Mouse (Mus musculus) embryonic facial prominence, embryonic 11.5 days (tissue): ENCODE measurements around the gene Mocs2. TPM values are rescaled to one million over a fixed set of nuclear protein-coding genes. Genes with fewer than 3 reads are reported as not detected.

ENCODE experiments used
- ATAC-seq: fragments of 200-750 bp; cut with Nextera tagmentation; replicated peaks from 2 replicates; pipeline ENCODE4 v1.8.0; 2017; ENCODE audit warnings: low read depth; ENCODE audit not compliant: insufficient number of reproducible peaks, low FRiP score, low TSS enrichment
- DNase-seq: peaks from one replicate; pipeline ENCODE4 v3.0.0-alpha.2; 2015; ENCODE audit warnings: low spot score
- H3K27ac ChIP-seq: fragments of 300-500 bp; sonication (generic); replicated peaks from 2 replicates; pipeline ENCODE4 v1.5.1; 2014; ENCODE audit warnings: mild to moderate bottlenecking, low read depth, low read length, control low read depth
- H3K27me3 ChIP-seq: fragments of 300-500 bp; sonication (generic); 2 replicates; pipeline ENCODE4 v1.6.1; 2014; ENCODE audit warnings: mild to moderate bottlenecking, low read length, moderate library complexity, mixed read lengths; ENCODE audit not compliant: control insufficient read depth, insufficient read depth
- H3K36me3 ChIP-seq: fragments of 300-500 bp; sonication (generic); replicated peaks from 2 replicates; pipeline ENCODE4 v1.6.1; 2014; ENCODE audit warnings: low read depth, mild to moderate bottlenecking, low read length, moderate library complexity, mixed read lengths; ENCODE audit not compliant: control insufficient read depth, insufficient read depth
- H3K4me1 ChIP-seq: fragments of 300-500 bp; sonication (generic); 2 replicates; pipeline ENCODE4 v1.6.1; 2014; ENCODE audit warnings: low read length, mixed read lengths; ENCODE audit not compliant: control insufficient read depth, insufficient read depth
- H3K4me2 ChIP-seq: fragments of 300-500 bp; sonication (generic); 2 replicates; pipeline ENCODE4 v1.6.1; 2014; ENCODE audit warnings: low read depth, mild to moderate bottlenecking, control low read depth, low read length, moderate library complexity
- H3K4me3 ChIP-seq: fragments of 300-500 bp; sonication (generic); 2 replicates; pipeline ENCODE4 v1.5.1; 2014; ENCODE audit warnings: low read depth, low read length, control low read depth
- H3K9ac ChIP-seq: fragments of 300-500 bp; sonication (generic); replicated peaks from 2 replicates; pipeline ENCODE4 v1.6.1; 2014; ENCODE audit warnings: mild to moderate bottlenecking, control low read depth, low read length
- H3K9me3 ChIP-seq: fragments of 300-500 bp; sonication (generic); replicated peaks from 2 replicates; pipeline ENCODE4 v1.6.1; 2016; ENCODE audit warnings: mild to moderate bottlenecking, low read length, inconsistent platforms, mixed read lengths; ENCODE audit not compliant: control insufficient read depth
- WGBS: fragments of 180-500 bp; shearing (Covaris S2); extraction: QIAGEN DNeasy Blood & Tissue Kit; methylation state at CpG from one replicate; pipeline ENCODE4 v1.1.7; 2014; 5-methylcytosine and 5-hydroxymethylcytosine counted together
- polyA plus RNA-seq: library from polyadenylated mRNA; unstranded; fragments of >200 nt; fragmentation: Nextera tagmentation; extraction: Ambion mirVana; gene quantifications from 2 replicates; pipeline ENCODE4 v1.2.1, GENCODE M21; 2014

Mocs2 gene
- 81.4 and 90.9 TPM in 2 replicates for polyA plus RNA-seq

GRCm38 (mm10) chr13:114817751-114818360, at the start of gene Mocs2:
TSS of gene Mocs2 (plus strand) at chr13:114818236.
- peak; percentile 97 for ATAC-seq
- Histone ChIP-seq H3K36me3 (no peaks in the 10 kb centered on the region), H3K27ac (no peak within 1 kb of the TSS), H3K4me3 (peak within 1 kb of the TSS; percentile 67), H3K4me1 (no peaks in the 10 kb centered on the region), H3K27me3 (no peaks in the 10 kb centered on the region), H3K9ac (peak within 1 kb of the TSS; percentile 66), H3K9me3 (no peaks in the 10 kb centered on the region), H3K4me2 (peak within 1 kb of the TSS; percentile 74)
- WGBS: under 1% methylated on average over 39 of the region's 39 CpGs
- peak; percentile 96 for DNase-seq

GRCm38 (mm10) chr13:114791511-114791910, 26.5 kb upstream of the Mocs2 start:
- Histone ChIP-seq H3K9ac (no peak overlapping the region), H3K4me2 (no peak overlapping the region), H3K36me3 (no peaks in the 10 kb centered on the region), H3K27me3 (no peaks in the 10 kb centered on the region), H3K9me3 (no peaks in the 10 kb centered on the region), H3K4me1 (no peaks in the 10 kb centered on the region), H3K4me3 (no peak overlapping the region), H3K27ac (no peak overlapping the region)
- peak; percentile 39 for DNase-seq
- WGBS: 84% methylated on average over 1 of the region's 1 CpGs
- ATAC-seq: no peak

GRCm38 (mm10) chr13:114793250-114794030, 24.6 kb upstream of the Mocs2 start:
- DNase-seq (peak; percentile 71), ATAC-seq (0 out of 2 replicates have a peak, but pooled peaks have one; percentile 56)
- H3K9me3 ChIP-seq: no peaks in the 10 kb centered on the region
- H3K27me3 ChIP-seq: no peaks in the 10 kb centered on the region
- no peak overlapping the region for H3K4me3 ChIP-seq
- H3K4me2 ChIP-seq: no peak overlapping the region
- H3K4me1 ChIP-seq: no peaks in the 10 kb centered on the region
- H3K9ac ChIP-seq: no peak overlapping the region
- WGBS: 47% methylated on average over 6 of the region's 6 CpGs
- H3K27ac ChIP-seq: no peak overlapping the region
- H3K36me3 ChIP-seq: no peaks in the 10 kb centered on the region

- Histone ChIP-seq H3K9ac (no peak overlapping the region), H3K9me3 (no peaks in the 10 kb centered on the region), H3K4me1 (no peaks in the 10 kb centered on the region), H3K27ac (no peak overlapping the region), H3K27me3 (no peaks in the 10 kb centered on the region), H3K4me2 (no peak overlapping the region), H3K4me3 (no peak overlapping the region), H3K36me3 (no peaks in the 10 kb centered on the region)
- ATAC-seq (no peak), DNase-seq (no peak)
- WGBS: 87% methylated on average over 3 of the region's 3 CpGs
Measured at GRCm38 (mm10) chr13:114801857-114802256, 16.2 kb upstream of the Mocs2 start.

GRCm38 (mm10) chr13:114802971-114803370, 15.1 kb upstream of the Mocs2 start:
- 88% methylated on average over 2 of the region's 2 CpGs for WGBS
- no peak overlapping the region for H3K4me3 ChIP-seq

GRCm38 (mm10) chr13:114809624-114810210, 8.3 kb upstream of the Mocs2 start:
- ATAC-seq (no peak), DNase-seq (no peak)
- Histone ChIP-seq H3K27ac (no peak overlapping the region), H3K4me2 (no peak overlapping the region), H3K9ac (no peak overlapping the region), H3K4me3 (no peak overlapping the region), H3K36me3 (no peaks in the 10 kb centered on the region), H3K9me3 (no peaks in the 10 kb centered on the region), H3K4me1 (no peaks in the 10 kb centered on the region), H3K27me3 (no peaks in the 10 kb centered on the region)
- 84% methylated on average over 5 of the region's 5 CpGs for WGBS

More at GRCm38 (mm10) chr13:114802971-114803370, 15.1 kb upstream of the Mocs2 start:
- H3K4me1 ChIP-seq: no peaks in the 10 kb centered on the region
- no peak overlapping the region for H3K4me2 ChIP-seq
- H3K9ac ChIP-seq: no peak overlapping the region
- H3K27me3 ChIP-seq: no peaks in the 10 kb centered on the region
- no peak for DNase-seq
- H3K36me3 ChIP-seq: no peaks in the 10 kb centered on the region
- H3K27ac ChIP-seq: no peak overlapping the region
- H3K9me3 ChIP-seq: no peaks in the 10 kb centered on the region
- ATAC-seq: no peak

GRCm38 (mm10) chr13:114818513-114818912, 477 bp downstream of the Mocs2 start:
- DNase-seq (peak; percentile 17), ATAC-seq (peak; percentile 74)
- Histone ChIP-seq H3K36me3 (no peaks in the 10 kb centered on the region), H3K27ac (no peak overlapping the region), H3K4me3 (peak overlapping the region; percentile 67), H3K4me1 (no peaks in the 10 kb centered on the region), H3K27me3 (no peaks in the 10 kb centered on the region), H3K9me3 (no peaks in the 10 kb centered on the region), H3K9ac (peak overlapping the region; percentile 66), H3K4me2 (peak overlapping the region; percentile 34)
- WGBS: 23% methylated on average over 9 of the region's 9 CpGs

- no peaks in the 10 kb centered on the region for H3K4me1 ChIP-seq
- 95% methylated on average over 2 of the region's 2 CpGs for WGBS
- no peaks in the 10 kb centered on the region for H3K27me3 ChIP-seq
- no peaks in the 10 kb centered on the region for H3K9me3 ChIP-seq
- H3K9ac ChIP-seq: no peak overlapping the region
- H3K27ac ChIP-seq: no peak overlapping the region
- DNase-seq (no peak), ATAC-seq (no peak)
- H3K36me3 ChIP-seq: no peaks in the 10 kb centered on the region
- no peak overlapping the region for H3K4me3 ChIP-seq
- no peak overlapping the region for H3K4me2 ChIP-seq
Measured at GRCm38 (mm10) chr13:114822871-114823270, 4.8 kb downstream of the Mocs2 start.
